Mouse (Mus musculus): Measurements from ENCODE around the gene Dnal4.

DNA sequence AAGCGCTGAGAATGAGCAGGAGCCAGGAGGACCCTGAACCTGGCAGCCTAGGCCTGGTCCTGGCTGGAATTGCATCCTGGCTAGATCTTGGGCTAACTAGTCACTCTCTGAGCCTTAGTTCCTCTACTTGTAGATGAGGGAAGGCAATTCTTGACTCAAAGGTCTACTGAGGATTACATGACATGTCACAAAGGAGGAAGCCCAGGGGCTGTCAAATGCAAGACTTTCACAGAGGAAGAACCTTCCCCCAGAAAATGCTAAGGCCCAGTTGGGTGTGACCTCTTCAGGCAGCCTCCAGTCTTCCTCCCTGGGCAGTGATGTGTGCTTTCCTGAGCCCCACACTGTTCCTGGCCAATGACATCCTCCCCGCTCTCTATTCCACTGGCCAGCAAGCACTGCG is 20.5 kb downstream of the Dnal4 start:
- TF ChIP-seq GATA1 (IDR thresholded peaks at IDR 0.05; ENCODE audit: low read length) (no peak), TAL1 (IDR thresholded peaks at IDR 0.05; ENCODE audit: low read length) (no peak)
